Mouse (Mus musculus): Measurements from ENCODE around the gene Ush1g.

GRCm38 (mm10) chr11:115288305-115288704 lies 33.5 kb downstream of the Ush1g start:
- TF ChIP-seq EP300 (IDR thresholded peaks at IDR 0.05; ENCODE audit: low read depth) (no peak), CTCF (IDR thresholded peaks at IDR 0.05; ENCODE audit: low read depth) (no peak)

Measured in liver, postnatal 0 days (tissue).